Mouse (Mus musculus): ENCODE data around the gene Dvl1.

DNA sequence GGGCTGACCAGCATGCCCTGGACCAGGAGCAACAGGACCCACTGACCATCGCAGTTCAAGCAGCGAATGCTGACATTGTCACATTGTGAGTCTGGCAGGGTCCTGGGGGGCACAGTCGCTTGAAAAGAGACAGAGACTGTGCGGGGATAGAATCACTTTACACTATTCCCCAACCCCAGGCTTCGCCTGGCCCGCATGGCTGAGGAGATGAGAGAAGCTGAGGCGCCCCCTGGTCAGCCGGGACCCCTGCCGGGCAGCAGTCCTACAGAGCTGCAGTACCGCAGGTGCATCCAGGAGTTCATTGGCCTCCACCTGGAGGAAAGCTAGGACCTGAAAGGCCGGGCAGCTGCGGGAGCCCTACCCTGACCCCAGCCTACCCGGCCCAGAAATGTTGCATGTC is 58.4 kb downstream of the Dvl1 start:
- TF ChIP-seq CTCF (IDR thresholded peaks at IDR 0.05; ENCODE audit: low read depth): no peak
- no peak for TF ChIP-seq EP300 (IDR thresholded peaks at IDR 0.05; ENCODE audit: low read depth)
